Mouse (Mus musculus) embryo, embryonic 11.5 days (tissue): Measurements from ENCODE around the gene 6030445D17Rik.
A peak's percentile ranks its signal among the peaks of the same experiment; 100 is the strongest.

ENCODE experiments used
- DNase-seq: peaks from one replicate; pipeline ENCODE4 v3.0.0-alpha.2; 2012; ENCODE audit warnings: low read depth, low spot score

Gene 6030445D17Rik

DNA sequence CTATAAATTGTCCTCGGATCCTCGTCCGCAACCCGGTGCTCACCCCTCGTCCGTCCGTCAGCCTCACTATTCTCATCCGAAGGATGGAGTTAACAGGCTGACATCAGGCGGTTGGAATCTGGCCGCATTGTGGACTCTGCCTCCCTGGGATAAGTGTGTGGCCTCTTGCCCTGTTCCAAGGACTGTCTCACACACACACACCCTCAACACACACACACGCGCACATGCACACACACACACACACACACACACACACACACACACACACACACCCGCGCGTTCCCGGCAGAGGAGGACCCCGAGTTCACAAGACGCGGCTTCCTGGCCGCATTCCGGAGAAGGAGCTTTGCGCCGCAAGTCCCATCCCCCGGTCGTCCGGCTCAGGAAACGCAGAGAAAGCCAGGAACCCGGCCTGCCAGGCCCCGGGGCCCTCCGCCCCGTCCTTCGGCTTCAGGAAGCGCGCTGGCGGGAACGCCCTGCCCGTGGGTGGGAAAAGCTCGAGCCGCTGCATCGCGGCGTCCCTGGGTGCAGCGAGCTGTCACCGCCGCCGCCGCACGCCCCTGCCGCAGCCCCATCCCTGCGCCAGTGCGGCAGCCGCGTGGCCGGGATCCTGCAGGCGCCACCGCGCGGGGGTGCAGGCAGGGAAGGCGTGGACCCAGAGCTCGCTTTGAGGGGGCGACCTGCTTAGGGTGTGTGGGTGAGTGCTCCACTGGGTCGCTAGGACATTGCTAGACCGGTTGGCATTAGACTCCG, at the start of gene 6030445D17Rik:
TSS of gene 6030445D17Rik (plus strand) at position 165 of the 753 bp plus-strand sequence.
- DNase-seq = no peak

DNA sequence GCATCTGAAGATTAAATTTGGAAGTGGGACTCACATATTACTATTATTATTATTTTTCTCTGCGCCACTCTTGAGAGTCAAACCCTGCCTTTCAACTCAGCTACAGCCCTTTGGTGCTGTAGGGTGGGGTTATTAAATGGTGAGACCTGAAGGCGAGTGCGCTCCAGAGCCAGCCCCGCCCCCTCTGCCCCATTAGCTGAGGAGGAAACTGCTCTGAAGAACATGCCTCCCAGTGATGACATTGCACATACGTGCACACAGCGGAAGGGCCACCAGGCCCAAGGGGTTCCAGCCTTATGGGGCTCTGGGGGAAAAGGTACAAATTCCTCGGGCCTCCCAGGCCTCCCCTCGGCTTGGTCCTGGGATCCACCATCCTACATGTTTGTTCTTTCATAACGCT, 46.6 kb upstream of the 6030445D17Rik start:
- DNase-seq = no peak

DNA sequence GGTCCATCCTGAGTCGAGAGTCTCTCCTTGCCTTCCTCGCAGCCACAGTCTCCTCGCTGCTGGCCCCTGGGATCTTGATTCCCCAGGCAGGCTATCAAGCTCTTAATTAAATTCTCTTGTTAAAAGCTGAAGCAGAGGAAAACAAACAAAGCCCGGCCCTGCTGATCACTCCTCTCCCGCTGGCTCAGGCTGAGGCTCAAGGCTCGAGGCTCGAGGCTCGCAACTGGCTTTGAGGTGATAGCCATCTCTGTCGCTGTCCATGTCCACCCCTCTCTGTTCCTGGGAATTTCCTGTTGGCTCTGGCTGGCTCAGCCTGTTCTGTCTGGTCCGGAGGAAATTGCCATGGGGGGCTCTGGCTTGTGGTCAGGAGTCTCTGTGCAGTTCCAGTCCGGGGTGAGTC, 43.1 kb upstream of the 6030445D17Rik start:
- DNase-seq = no peak

DNA sequence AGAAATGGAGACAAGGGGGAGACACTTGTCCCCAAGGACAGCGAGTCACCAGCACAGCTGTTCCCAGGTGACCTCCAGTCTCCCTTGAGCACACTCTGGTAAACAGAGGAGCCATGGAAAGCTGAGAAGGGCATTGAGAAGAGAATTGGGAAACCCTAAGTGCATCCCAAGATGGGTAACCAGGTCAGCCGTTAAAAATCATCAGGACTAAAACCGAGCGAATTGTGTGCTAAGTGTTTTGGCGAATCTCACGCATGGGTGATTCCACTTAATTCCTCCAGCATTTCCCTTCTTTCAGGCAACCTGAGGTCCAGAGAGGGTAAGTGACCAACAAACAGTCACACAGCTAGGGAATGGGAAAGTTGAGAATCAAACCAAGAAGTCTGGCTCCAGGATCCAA, 42.7 kb upstream of the 6030445D17Rik start:
- DNase-seq = no peak

DNA sequence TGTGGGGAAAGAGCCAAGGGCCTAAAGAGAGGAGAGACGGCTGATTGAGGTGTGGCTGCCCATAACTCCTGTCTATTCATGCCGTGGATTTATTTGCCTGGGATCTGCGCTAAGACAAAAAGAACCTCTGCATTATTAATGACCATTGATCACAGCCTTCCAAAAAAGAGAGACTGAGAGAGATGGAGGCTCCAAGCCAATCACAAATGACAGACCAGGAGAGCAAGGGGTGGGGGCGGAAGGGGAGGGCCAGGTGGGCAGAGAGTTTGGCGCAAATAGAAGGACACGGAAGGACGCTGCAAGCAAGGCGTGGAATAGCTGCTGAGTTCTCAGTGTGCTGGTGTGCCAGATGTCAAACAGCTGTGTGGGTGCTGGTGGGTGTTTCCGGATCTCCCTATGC, 38.8 kb upstream of the 6030445D17Rik start, which contains the start of gene Htr1d:
TSS of gene Htr1d (plus strand) at position 301 of the 400 bp plus-strand sequence.
- no peak for DNase-seq

DNA sequence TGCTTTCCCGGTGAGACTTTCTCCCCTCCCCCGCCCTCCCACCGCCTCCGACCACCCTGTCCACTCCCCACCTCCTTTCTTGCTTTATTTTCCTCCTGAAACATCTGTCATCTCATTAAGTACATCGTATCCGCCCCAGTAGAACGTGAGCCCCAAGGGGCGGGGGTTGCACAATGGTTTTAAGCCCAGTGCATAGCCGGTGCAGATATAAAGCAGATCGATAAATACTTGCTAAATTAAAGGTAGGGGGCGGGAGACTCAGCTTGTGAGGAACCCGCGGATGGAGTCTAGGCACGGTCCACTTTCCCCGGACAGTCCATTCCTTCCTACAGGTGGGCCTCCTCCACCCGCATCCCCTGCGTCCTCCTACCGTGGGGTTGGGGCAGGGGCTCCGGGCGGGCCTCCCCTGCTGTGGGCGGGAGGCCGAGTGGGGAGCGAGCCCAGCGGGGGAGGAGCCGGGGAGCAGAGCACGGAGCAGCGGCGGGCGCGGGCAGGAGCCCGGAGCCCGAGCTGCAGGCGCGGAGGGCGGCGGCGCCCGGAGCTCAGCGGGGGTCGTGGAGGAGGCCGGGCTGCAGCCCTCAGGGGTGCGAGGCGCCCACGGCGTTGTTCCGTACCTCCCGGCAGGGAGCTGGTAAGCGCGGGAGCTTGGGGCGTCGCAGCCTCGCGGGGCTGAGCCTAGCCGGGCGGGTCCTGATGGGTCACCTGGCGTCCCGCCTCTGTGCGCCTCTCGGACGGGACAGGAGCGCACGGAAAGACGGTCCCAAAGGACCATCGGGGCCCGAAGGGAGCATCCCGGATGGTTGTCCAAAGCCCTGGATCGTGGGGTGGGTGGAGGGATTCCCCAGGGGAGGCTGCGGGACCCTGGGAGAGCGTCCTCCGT, 37.7 kb upstream of the 6030445D17Rik start:
- no peak for DNase-seq

DNA sequence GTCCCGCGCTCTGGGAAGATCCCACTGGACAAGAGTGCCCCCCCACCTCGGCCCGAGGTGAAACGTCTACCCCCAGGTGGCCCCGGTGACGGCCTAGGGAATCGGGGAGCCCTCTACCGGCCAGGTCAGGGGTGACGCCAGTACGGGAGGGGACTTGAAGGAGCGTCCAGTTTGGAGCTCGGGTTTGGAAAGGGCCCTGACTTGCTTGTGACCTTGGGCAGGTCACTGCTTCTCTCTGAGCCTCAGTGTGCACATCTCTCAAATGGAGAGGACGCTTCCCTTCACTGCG, 37.1 kb upstream of the 6030445D17Rik start:
- DNase-seq = no peak

DNA sequence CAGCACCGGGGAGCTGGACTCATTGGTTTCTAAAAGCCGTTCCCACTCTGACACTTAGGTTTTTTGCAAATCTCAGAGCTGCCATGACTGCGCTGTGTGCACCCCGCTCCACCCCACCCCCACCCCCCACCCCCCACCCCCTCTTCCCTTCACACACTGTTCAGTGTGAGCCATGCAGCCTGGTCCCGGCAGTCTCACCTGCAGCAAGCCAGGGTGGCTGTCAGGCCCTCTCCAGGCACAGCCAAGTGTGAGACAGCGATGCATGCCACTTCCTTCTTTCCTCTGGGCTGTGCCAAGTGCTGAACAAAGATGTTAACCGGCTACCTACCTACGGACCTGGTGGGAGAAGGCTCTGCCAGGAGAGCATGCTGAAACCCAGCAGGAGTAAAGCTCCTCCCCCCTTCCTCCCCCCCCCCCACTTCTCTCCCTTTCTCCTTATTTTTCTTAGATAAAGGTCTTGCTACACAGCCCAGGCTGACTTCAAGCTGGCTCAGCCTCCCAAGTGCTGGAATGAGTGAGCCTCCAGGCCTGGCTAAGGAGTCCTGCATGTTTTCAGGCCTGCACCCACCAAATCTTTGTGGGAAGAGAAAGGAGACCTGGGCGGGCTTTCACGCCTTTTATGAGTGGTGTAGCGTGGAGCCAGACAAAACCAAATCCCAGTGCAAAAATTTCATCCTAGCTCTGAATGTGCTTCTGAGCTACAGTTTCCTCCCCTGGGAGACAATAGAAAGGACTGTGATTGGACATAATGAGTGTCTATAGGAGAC, 31.3 kb upstream of the 6030445D17Rik start:
- no peak for DNase-seq

DNA sequence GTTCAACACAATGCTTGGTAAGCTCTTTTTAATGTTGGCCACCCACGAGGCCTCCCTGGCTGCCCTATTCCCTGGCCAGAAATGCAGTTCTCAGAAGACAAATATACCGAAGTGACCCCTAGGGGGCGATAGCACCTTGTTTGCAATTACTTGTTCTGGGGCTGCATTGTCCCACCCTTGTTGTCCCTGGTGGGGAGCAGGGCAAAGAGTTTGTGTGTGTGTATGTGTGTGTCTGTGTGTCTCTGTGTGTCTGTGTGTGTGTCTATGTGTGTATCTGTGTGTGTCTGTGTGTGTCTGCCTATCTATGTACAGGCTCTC, 30.7 kb upstream of the 6030445D17Rik start:
- peak; percentile 70 for DNase-seq

DNA sequence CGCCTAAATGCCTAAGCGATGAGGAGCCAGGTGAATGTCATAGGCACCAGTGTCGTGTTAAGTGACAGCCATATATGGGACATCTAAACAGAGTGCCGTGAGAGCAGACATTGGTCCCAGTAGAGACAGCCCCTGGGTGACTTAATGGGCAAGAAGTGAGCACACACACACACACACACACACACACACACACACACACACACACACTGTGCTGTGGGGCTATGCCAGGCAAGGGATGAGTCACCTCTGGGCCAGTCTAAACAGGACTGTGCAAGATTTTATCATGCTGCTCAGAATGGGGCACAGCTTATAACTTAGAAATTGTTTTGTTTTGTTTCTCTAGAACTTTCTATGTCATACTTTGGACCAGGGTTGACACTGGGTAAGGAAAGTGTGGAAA, 28.0 kb upstream of the 6030445D17Rik start:
- DNase-seq = no peak

DNA sequence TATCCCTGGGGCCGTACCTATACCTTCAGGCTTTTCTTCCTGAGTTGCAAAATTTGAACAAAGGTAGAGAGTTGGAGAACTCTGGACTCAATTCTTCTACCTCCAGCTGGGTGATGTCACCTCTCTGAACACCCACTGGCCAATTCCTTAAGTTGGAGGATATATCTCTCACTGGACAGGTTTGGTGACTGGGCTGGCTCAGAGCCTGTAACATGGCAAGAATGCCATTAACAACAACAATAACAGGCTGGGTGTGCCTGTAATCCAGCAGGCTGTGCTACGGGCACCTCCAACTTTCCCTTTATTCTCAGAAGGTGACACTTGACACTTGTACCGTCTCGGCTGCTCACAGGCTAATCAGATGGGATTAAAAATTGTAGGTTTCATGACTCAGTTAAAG, 22.9 kb upstream of the 6030445D17Rik start:
- no peak for DNase-seq

DNA sequence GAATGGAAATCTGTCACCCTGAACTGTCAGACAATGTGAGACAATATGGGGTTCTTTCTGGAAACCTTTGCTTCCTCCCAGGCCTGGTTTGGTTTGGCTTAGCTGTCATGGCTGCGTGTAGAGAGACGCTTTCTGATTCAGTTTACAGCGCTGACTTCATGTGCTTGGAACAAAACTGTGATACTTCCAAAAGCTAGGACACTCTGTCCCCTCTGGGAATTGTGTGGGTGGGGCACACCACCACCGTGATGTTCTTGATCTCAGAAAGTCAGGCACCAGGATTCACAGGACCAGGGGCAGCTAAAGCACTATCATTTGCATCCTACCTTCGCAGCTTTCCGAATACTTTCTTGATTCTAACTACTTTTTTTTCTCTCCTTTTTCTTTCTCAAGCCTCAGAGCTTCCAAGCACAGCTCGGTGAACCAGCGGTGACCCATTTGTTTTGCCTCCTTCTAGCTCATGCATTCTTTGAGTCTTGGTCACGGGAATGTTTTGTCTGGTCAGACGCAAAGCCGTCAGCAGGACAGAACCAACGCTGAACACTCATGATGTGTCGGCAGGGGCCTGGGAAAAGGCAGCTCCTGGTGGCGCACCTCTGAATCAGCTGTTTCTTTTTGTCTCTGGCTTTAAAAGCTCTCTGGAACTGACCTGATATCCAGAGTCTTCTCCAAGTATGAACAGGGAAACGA, 20.6 kb upstream of the 6030445D17Rik start:
- no peak for DNase-seq

DNA sequence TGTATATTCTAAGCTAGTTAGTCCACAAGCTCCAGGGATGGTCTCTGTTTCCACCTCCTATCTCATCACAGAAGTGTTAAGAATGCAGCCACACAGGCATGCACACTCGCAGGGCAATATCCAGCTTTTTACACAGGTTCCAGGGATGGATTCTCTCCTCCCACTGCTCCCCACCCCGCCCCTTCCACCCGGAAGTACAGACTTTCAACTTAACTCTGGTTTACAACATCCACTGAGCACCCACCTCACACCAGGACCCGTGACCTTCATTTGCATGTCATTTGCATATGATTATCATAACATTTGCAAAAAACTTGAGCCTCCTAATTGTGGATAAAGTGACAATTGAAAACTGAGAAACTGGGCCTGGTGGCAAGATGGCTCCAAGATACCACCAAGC, 17.5 kb upstream of the 6030445D17Rik start:
- no peak for DNase-seq

DNA sequence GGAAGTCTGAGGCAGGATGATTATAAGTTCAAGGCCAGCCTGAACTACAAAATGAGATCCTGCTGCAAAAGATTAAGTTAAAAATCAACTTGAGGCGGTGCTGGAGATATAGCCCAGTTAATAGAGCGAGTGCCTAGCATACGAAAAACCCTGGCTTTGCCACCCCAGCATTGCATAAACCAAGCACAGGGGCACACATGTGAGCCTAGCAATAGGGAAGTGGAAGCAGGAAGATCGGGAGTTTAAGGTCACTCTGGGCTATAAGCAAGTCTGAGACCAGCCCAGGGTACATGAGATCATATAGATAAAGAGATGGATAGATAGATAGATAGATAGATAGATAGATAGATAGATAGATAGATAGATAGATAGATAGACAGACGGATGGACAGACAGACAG, 12.3 kb upstream of the 6030445D17Rik start:
- DNase-seq = no peak

DNA sequence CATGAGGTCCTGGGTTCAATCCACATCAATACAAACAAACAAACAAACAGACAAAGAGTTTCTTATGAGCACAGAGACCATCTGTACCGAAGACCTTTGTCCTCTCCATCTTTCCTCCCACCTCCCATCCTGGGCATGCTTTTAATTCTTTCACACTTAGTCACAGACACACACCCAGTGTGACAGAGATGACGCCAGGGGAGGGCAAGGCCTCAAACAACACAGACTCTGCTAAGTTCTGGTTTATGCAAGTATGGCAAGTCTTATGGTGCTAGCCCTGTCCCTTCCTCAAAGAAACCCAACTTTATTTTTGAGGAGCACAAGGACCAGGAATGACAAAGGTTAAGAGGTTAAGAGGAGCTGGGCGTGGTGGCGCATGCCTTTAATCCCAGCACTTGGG, 11.8 kb upstream of the 6030445D17Rik start:
- no peak for DNase-seq

DNA sequence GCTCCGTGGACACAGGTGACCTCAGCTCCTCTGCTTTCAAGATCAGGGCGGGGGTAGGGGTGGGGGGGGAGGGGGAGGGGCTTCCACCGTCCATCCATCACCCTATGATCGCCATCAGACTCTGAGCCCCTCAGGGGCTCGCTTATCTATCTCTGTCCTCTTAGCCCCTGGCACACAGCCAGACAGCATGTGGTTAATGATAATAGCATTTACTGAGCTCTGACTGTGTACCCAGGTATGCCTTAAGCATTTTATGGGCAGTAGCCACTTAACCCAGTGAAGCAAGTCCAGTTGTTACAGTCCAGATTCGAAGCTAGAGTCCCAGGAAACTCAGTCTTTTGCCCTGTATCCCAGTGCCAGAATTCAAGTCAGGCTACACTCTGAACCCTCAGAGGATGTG, 10.5 kb upstream of the 6030445D17Rik start:
- DNase-seq = no peak

DNA sequence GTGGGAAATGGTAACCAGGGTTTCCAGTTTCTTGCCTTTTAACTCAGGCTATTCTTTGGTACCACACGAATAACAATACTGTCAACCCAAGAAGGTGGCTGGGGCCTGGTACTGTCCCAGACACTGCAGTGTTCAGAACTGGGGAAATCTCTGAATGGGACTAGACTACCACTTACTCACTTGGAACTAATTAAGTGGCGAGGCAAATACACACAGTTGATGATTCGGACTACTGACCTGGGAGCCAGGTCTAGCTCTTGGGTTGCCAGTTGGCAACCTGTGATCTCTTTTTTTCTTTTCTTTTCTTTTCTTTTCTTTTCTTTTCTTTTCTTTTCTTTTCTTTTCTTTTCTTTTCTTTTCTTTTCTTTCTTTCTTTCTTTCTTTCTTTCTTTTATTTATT, 9.8 kb upstream of the 6030445D17Rik start:
- no peak for DNase-seq

DNA sequence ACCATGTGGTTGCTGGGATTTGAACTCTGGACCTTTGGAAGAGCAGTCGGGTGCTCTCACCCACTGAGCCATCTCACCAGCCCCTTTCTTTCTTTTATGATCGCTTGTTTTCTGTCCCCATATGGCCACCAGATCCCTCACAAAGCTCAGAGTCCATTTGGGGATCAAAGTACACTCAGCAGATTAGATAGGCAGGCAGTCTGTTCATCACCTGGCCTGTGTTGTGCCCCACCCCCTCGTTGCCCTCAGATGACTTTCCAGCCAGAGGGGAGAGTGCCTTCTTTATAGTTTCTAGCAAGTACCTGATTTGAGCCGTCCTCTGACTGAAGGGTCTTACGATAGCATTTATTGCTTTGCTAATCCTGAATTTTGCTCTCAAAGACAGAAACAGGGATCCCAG, 9.3 kb upstream of the 6030445D17Rik start:
- no peak for DNase-seq

DNA sequence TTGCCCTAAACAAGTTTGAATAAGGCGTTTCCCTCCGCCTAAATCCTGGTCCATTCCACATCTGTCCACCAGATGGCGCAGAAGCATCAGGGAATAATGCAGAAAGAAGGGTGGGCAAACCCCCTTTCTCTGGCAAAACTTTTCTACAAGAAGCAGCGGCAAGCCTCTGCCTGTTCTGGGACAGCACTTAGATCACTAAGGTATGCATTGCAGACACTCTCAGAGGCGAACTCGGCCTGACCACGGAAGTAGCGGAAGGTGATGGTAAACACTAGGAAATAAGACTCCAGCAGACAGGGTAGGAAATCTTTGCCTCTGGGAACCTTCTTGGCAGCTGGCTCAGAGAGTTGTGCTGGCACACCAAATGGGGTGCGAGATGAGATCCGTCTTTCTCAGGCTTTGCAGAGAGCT, 7.2 kb upstream of the 6030445D17Rik start:
- peak; percentile 78 for DNase-seq

DNA sequence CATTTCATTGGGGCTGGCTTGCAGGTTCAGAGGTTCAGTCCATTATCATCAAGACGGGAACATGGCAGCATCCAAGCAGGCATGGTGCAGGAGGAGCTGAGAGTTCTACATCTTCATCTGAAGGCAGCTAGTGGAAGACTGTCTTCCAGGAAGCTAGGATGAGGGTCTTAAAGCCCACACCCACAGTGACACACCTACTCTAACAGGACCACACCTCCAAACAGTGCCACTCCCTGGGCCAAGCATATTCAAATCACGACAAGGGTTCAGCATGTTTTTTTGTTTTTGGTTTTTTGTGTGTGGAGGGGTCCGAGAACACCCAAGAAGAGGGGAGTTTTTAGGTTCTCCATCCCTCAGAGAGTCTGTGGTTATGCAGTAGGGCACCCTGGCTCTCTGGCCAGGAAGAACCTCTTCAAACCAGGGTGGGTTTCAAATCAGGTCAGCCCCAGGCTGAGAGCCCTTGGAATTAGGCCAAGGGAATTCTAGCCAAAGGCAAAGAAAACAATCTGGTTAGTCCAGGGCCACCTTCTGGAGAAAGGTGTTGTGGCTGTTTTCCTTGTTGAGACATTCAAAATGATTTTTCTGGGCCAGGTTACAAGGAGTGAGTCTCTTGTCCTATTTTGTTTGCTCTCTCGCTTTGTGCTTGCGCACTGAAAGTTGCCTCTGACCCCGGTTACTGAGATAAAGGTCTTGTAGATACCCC, 5.4 kb upstream of the 6030445D17Rik start:
- no peak for DNase-seq

DNA sequence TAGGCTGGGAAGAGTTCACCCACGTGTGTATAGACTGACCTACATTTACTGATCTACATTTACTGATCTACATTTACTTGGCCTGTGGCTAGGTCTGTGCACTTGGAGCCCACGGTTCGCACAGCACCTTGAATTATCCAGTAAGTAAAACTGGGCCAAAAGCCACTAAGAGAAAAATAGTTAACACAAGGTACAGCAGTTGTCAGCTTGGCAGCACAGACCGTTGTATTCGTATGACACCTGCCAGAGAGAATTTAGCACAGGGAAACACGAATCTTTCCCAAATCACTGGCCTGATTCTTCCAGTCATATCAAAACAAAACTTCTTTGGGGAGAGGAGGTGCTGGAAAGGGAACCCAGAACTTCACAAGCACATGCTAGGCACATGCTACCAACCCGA, 3.8 kb upstream of the 6030445D17Rik start:
- no peak for DNase-seq
